Mouse (Mus musculus) liver, embryonic 14.5 days (tissue): ENCODE measurements around the gene Ttll11.

Source experiments
- CTCF ChIP-seq: IDR thresholded peaks from 2 replicates; pipeline ENCODE4 v1.5.1; 2016; ENCODE audit warnings: antibody characterized with exemption, low read depth, control low read depth
- EP300 ChIP-seq: IDR thresholded peaks from 2 replicates; pipeline ENCODE4 v1.6.1; 2016; ENCODE audit warnings: antibody characterized with exemption, low read depth

DNA sequence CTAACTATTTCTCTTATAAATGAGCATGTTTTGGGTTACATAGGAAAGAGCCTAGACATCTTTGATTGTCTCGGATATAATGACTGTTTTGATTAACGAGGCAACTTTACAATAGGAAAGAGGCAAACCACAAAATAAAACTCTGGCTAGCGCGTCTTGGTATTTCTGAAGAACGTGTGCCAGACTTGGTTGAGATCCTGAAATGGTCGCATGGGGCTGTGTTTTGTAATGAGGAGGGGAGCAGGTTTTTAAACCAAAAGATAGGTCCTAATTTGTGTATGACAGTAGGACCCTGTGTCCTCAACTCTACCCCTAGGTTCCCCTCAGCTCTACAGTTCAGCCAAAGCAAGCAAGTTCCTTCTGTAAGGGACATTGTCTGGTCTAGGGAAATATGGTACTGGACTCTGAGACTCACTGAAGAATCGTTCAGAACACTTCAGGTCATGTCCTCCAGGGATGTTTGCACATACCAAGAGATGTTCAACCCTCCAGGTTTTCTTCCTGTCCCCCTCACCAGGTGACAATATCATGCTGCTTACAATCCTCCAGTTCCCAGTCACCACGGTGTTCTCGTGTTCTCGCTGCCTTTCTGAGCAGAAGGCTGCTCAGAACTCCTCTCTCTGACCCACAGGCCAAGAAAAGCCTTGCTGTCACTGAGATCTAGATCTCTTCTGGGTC lies 147.7 kb downstream of the Ttll11 start:
- TF ChIP-seq EP300 (no peak), CTCF (no peak)
